Mouse (Mus musculus) limb, embryonic 13.5 days (tissue): Measurements from ENCODE around the gene D130043K22Rik. TPM values are rescaled to one million over a fixed set of nuclear protein-coding genes. Genes with fewer than 3 reads are reported as not detected.

Experiments
- ATAC-seq: fragments of 200-750 bp; cut with Nextera tagmentation; 2 replicates; pipeline ENCODE4 v1.8.0; 2017; ENCODE audit warnings: low read depth, moderate number of reproducible peaks, moderate TSS enrichment; ENCODE audit not compliant: low FRiP score
- H3K27ac ChIP-seq: fragments of 300-500 bp; sonication (generic); 2 replicates; pipeline ENCODE4 v1.5.1; 2015; ENCODE audit warnings: inconsistent platforms, mild to moderate bottlenecking, moderate library complexity
- H3K27me3 ChIP-seq: fragments of 300-500 bp; sonication (generic); 2 replicates; pipeline ENCODE4 v1.6.1; 2015; ENCODE audit warnings: mild to moderate bottlenecking, inconsistent platforms
- H3K36me3 ChIP-seq: fragments of 300-500 bp; sonication (generic); 2 replicates; pipeline ENCODE4 v1.6.1; 2015; ENCODE audit warnings: inconsistent platforms, mild to moderate bottlenecking, moderate library complexity
- H3K4me1 ChIP-seq: fragments of 300-500 bp; sonication (generic); 2 replicates; pipeline ENCODE4 v1.6.1; 2015; ENCODE audit warnings: inconsistent platforms
- H3K4me2 ChIP-seq: fragments of 300-500 bp; sonication (generic); replicated peaks from 2 replicates; pipeline ENCODE4 v1.6.1; 2015; ENCODE audit warnings: inconsistent platforms, mild to moderate bottlenecking, moderate library complexity
- H3K4me3 ChIP-seq: fragments of 300-500 bp; sonication (generic); 2 replicates; pipeline ENCODE4 v1.5.1; 2015; ENCODE audit warnings: moderate library complexity, mild to moderate bottlenecking, inconsistent platforms
- H3K9ac ChIP-seq: fragments of 300-500 bp; sonication (generic); 2 replicates; pipeline ENCODE4 v1.6.1; 2015; ENCODE audit warnings: mild to moderate bottlenecking, inconsistent platforms
- H3K9me3 ChIP-seq: fragments of 300-500 bp; sonication (generic); 2 replicates; pipeline ENCODE4 v1.6.1; 2016; ENCODE audit warnings: inconsistent platforms
- WGBS: fragments of 180-500 bp; shearing (Covaris S2); methylation state at CpG from one replicate; pipeline ENCODE4 v1.1.7; 2015; 5-methylcytosine and 5-hydroxymethylcytosine counted together
- polyA plus RNA-seq: library from polyadenylated mRNA; unstranded; fragments of >200 nt; fragmentation: Nextera tagmentation; extraction: Ambion mirVana; gene quantifications from 2 replicates; pipeline ENCODE4 v1.2.1, GENCODE M21; 2015

D130043K22Rik gene
- polyA plus RNA-seq, 1 experiment from 2014 or later: 0.06 TPM

DNA sequence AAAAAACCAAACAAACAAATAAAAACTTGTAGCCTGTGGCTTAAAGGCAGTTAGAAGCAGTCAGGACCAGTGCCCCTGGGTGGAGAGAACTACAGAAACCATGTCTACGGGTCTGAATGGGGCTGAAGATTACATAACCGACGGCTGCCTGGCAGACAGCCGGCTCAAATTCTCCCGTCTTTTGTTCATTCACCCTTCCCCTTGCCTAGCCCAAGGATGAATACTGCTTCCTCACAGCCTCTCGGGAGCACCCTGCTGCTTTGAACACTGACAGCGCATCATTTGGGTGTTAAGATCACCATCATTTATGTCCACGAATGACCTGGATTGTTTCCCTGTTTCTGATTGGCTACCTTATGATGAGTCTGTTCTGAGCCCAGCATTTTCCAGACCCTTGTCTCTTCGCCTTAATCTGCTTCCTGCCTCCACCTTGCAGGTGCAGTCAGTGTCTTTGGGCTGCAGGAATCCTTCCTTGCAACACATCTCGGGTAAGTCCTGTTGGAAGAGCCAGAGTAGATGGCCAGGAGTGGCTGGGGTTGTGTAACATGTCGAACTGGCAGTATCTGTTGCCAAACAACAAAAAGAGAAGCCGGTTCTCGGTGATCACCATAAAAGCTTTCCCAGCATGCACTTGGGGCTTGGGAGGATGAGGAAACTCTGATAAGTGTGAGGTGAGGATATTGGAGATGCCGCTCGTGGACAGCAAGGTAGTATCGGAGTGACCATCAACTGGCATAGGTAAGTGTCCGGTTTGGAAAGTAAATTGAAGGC lies 97.8 kb downstream of the D130043K22Rik start, which contains the start of gene Gpld1:
Gene Gpld1, plus strand, starts transcription at position 641 of the 771 bp plus-strand sequence.
- no peak within 1 kb of the TSS for H3K4me3 ChIP-seq
- no peak within 1 kb of the TSS for H3K4me2 ChIP-seq
- no peaks in the 10 kb centered on the region for H3K9me3 ChIP-seq
- H3K27ac ChIP-seq: no peak within 1 kb of the TSS
- no peaks in the 10 kb centered on the region for H3K36me3 ChIP-seq
- WGBS: 68% methylated on average over 17 of the region's 17 CpGs
- peaks cover 7% of the 10 kb centered on the region for H3K4me1 ChIP-seq
- no peak for ATAC-seq
- H3K27me3 ChIP-seq: no peaks in the 10 kb centered on the region
- no peak within 1 kb of the TSS for H3K9ac ChIP-seq

DNA sequence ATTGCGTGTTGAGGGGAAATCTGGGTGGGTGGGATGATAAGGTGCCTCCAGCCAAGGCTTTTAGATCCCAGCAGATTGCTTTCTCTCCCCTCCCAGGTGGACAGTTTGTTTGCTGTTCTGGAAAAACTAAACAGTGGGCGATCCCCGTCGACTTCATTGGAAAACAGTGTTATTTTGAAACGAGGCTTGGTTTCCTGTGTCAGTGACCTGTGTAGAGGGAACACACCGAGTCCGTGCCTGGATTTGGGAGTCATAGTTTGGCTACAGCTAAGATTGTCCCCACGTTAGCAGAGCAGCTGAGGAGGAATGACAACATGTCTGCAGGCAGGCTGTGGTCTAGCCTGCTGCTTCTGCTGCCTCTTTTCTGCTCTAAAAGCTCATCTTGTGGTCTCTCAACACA lies 98.4 kb downstream of the D130043K22Rik start:
- H3K9me3 ChIP-seq: no peaks in the 10 kb centered on the region
- WGBS: 80% methylated on average over 8 of the region's 8 CpGs
- H3K4me3 ChIP-seq: no peak overlapping the region
- H3K27ac ChIP-seq: no peak overlapping the region
- H3K27me3 ChIP-seq: no peaks in the 10 kb centered on the region
- H3K4me2 ChIP-seq: no peak overlapping the region
- H3K4me1 ChIP-seq: 0 out of 2 replicates have a peak, but pooled peaks cover 3% of the 10 kb centered on the region
- H3K9ac ChIP-seq: no peak overlapping the region
- H3K36me3 ChIP-seq: no peaks in the 10 kb centered on the region
- ATAC-seq: no peak

DNA sequence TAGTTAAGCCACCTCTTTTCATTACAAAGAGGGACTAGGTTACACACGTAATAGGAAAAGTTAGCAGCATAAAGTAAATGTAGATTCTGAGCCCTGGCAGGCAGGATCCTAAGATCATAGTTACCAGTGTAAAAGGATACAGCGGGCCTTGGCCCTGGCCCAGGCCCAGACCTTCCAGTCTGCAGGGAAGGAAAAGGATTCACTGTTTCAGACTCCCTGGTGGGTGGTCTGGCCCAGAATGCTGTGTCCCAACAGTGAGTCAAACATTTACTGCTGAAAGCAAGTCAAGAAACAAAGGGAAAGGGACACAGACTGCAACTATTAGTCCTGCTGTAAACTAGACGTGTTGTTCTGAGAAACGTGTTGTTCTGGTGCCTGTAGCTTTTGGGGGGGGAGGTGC lies 100.6 kb downstream of the D130043K22Rik start:
- no peak overlapping the region for H3K4me2 ChIP-seq
- no peak overlapping the region for H3K9ac ChIP-seq
- H3K27ac ChIP-seq: no peak overlapping the region
- no peaks in the 10 kb centered on the region for H3K27me3 ChIP-seq
- H3K4me3 ChIP-seq: no peak overlapping the region
- ATAC-seq: no peak
- H3K36me3 ChIP-seq: no peaks in the 10 kb centered on the region
- 0 out of 2 replicates have a peak, but pooled peaks cover 3% of the 10 kb centered on the region for H3K4me1 ChIP-seq
- WGBS: 20% methylated on average over 4 of the region's 4 CpGs
- H3K9me3 ChIP-seq: no peaks in the 10 kb centered on the region

DNA sequence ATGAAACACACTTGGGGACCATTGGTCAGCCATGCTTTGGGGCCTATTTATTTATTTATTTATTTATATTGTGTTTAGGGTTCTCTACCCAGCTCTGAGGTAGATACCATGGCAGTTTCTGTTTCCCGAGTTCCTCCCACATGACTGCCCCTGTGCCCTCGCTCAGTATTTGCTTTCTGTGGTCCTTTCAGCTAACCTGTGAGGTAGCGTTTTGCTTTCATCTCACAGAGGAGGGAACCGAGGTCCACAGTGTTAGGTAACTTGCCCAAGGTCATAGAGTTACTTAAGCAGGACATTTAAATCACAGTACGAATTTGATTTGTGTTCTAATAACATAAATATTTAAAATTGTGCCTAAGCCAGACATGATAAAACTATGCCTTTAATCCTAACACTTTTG lies 102.2 kb downstream of the D130043K22Rik start:
- no peak for ATAC-seq
- H3K4me2 ChIP-seq: no peak overlapping the region
- no peak overlapping the region for H3K9ac ChIP-seq
- H3K4me1 ChIP-seq: 0 out of 2 replicates have a peak, but pooled peaks cover 3% of the 10 kb centered on the region
- no peaks in the 10 kb centered on the region for H3K27me3 ChIP-seq
- H3K36me3 ChIP-seq: no peaks in the 10 kb centered on the region
- H3K9me3 ChIP-seq: no peaks in the 10 kb centered on the region
- H3K4me3 ChIP-seq: no peak overlapping the region
- 89% methylated on average over 5 of the region's 5 CpGs for WGBS
- H3K27ac ChIP-seq: no peak overlapping the region

DNA sequence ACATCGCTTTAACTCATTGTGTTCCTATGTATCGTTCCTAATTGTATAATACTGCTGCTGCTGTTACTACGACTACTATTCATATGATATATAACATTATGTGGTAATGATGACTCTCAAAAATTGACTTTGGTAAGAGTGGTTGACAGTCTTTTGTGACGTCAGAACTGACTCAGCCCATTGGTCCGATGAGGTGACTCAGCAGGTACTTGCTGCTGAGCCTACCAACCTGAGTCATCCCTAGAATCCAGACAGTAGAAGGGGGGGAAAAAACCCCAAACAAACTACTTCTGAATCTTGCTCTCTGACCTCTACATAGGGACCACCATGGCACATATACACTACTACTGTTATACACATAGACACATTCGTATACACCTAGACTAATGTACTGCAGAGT lies 103.9 kb downstream of the D130043K22Rik start:
- Histone ChIP-seq H3K4me1 (0 out of 2 replicates have a peak, but pooled peaks cover 3% of the 10 kb centered on the region), H3K27me3 (no peaks in the 10 kb centered on the region), H3K9ac (no peak overlapping the region), H3K9me3 (no peaks in the 10 kb centered on the region), H3K4me2 (no peak overlapping the region), H3K27ac (no peak overlapping the region), H3K4me3 (no peak overlapping the region), H3K36me3 (no peaks in the 10 kb centered on the region)
- no peak for ATAC-seq
- WGBS: 93% methylated on average over 6 of the region's 6 CpGs

Other genes starting within 250 kb of the D130043K22Rik start
- gene Armh2, start 103.9 kb upstream of the D130043K22Rik start, polyA plus RNA-seq: not detected in 2 replicates
- gene Gmnn, start 83.2 kb upstream of the D130043K22Rik start, polyA plus RNA-seq: 97.9 and 101 TPM in 2 replicates
- gene BC005537, start 43.5 kb upstream of the D130043K22Rik start, polyA plus RNA-seq: 16.0 and 16.9 TPM in 2 replicates
- 64.2 and 66.8 TPM in 2 replicates for gene Acot13, start 13.6 kb upstream of the D130043K22Rik start, polyA plus RNA-seq
- gene Tdp2, start 13.5 kb upstream of the D130043K22Rik start, polyA plus RNA-seq: 53.8 and 55.2 TPM in 2 replicates
- 4.0 and 4.9 TPM in 2 replicates for gene Aldh5a1, start 92.5 kb downstream of the D130043K22Rik start, polyA plus RNA-seq
- gene Gpld1, start 98.0 kb downstream of the D130043K22Rik start, polyA plus RNA-seq: 0.65 and 0.88 TPM in 2 replicates
- gene Mrs2, start 175.2 kb downstream of the D130043K22Rik start, polyA plus RNA-seq: 13.6 and 14.6 TPM in 2 replicates
- gene Dcdc2a, start 210.9 kb downstream of the D130043K22Rik start, polyA plus RNA-seq: 2.0 and 2.2 TPM in 2 replicates